In genomic region chr14:87844120-87844519, GRCm38 (mm10) we compare ENCODE assay signal across 17 mouse cellular contexts.
"Had no signal": no experiment of that assay in that cellular context is flagged by ENCODE, and none has a peak within 500 bp of the region (broad histone marks: within the 10 kb centered on the region; RNA-seq: fewer than 3 reads in every experiment).

No protein-coding gene starts in this region.

- H3K9ac ChIP-seq: liver, embryonic 12.5 days; liver, embryonic 14.5 days; lung, embryonic 14.5 days; neural tube, embryonic 13.5 days; neural tube, embryonic 15.5 days had no signal

- H3K27ac ChIP-seq: liver, embryonic 12.5 days; liver, embryonic 14.5 days; neural tube, embryonic 13.5 days; neural tube, embryonic 15.5 days had no signal

- H3K36me3 ChIP-seq: liver, embryonic 12.5 days; neural tube, embryonic 13.5 days; neural tube, embryonic 15.5 days had no signal

- H3K4me2 ChIP-seq: liver, embryonic 12.5 days; lung, embryonic 14.5 days; neural tube, embryonic 13.5 days; neural tube, embryonic 15.5 days had no signal

- H3K4me3 ChIP-seq: liver, embryonic 12.5 days; myocyte; neural tube, embryonic 13.5 days; neural tube, embryonic 15.5 days had no signal

- ATAC-seq: liver, embryonic 12.5 days had no signal

- H3K27me3 ChIP-seq: liver, embryonic 12.5 days; neural tube, embryonic 13.5 days; neural tube, embryonic 15.5 days had no signal

- H3K9me3 ChIP-seq: liver, embryonic 12.5 days; neural tube, embryonic 13.5 days; neural tube, embryonic 15.5 days had no signal

- H3K4me1 ChIP-seq: liver, embryonic 12.5 days; neural tube, embryonic 13.5 days; neural tube, embryonic 15.5 days had no signal

- DNase-seq: lung, adult 18-20 months; lung, embryonic 14.5 days; lung, postnatal 10 days; lung, postnatal 4 days; retina, postnatal 1 day; right cerebral cortex, adult 18-20 months; right cerebral cortex, postnatal 25 days; right cerebral cortex, postnatal 4 days; spleen, adult 18-20 months; thymus, adult 18-20 months; thymus, postnatal 14 days; thymus, postnatal 36 days had no signal
